Mouse (Mus musculus): ENCODE data around the gene Ptgfrn.

DNA sequence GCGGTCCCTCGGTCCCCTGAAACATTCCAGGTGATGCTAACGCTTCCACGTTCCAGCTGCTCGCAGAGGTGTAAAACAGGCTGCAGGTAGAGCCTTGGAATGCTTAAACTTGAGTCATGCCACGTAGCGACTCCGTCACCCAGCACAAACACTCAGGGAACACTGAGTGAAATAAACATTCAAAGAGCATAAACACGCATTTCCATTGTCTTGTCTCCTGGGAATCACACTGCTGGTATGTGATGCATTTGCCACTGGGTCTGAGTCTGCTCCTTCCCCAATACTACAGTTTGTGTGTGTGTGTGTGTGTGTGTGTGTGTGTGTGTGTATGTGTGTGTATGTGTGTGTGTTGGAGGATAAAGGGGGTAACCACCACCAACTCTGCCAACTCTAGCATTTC lies 5.2 kb downstream of the Ptgfrn start:
- TF ChIP-seq CTCF (IDR thresholded peaks at IDR 0.05 in 2 of 3, conservative IDR thresholded peaks at IDR 0.05 in 1 of 3; ENCODE audit: control insufficient read depth in 1 of 3, insufficient read depth in 1 of 3, low read depth in 2 of 3, low read length in 3 of 3, poor library complexity in 1 of 3, severe bottlenecking in 1 of 3) (no peak), SIN3A (IDR thresholded peaks at IDR 0.05; ENCODE audit: low read length) (no peak), MAZ (IDR thresholded peaks at IDR 0.05; ENCODE audit: low read depth, low read length) (no peak), ZMIZ1 (IDR thresholded peaks at IDR 0.05; ENCODE audit: low read depth, low read length) (no peak), UBTF (IDR thresholded peaks at IDR 0.05; ENCODE audit: borderline replicate concordance, insufficient read depth, low read depth, low read length) (no peak)
